Mouse (Mus musculus): ENCODE data around the gene Gm10665. TPM values are rescaled to one million over a fixed set of nuclear protein-coding genes. Genes with fewer than 3 reads are reported as not detected.
"Not testable (repeated sequence)": the region's sequence is repeated elsewhere in the genome, so short reads cannot be mapped to it uniquely, and the experiment has no call there.

The Gm10665 gene
- polyA plus RNA-seq (2012; fragmentation: generic; extraction: Trizol) = not detected

GRCm38 (mm10) chr7:22463975-22464374 lies at the start of gene Gm10665:
Gene Gm10665 (minus strand): TSS chr7:22464075.
- H3K79me2 ChIP-seq (ENCODE audit: control insufficient read depth, insufficient read depth); H3K4me2 ChIP-seq (ENCODE audit: low read depth); H3ac ChIP-seq (ENCODE audit: control insufficient read depth, insufficient read length); H3K36me3 ChIP-seq (ENCODE audit: control insufficient read depth, insufficient read depth); H3K4me3 ChIP-seq; H3K27me3 ChIP-seq (ENCODE audit: control insufficient read depth, insufficient read depth, insufficient read length): not testable (repeated sequence)

GRCm38 (mm10) chr7:22499578-22499977 lies 35.7 kb upstream of the Gm10665 start, which contains the start of gene Vmn1r151:
Gene Vmn1r151 (minus strand): TSS chr7:22499678.
- H3ac ChIP-seq (ENCODE audit: control insufficient read depth, insufficient read length); H3K36me3 ChIP-seq (ENCODE audit: control insufficient read depth, insufficient read depth); H3K4me3 ChIP-seq; H3K4me2 ChIP-seq (ENCODE audit: low read depth); H3K79me2 ChIP-seq (ENCODE audit: control insufficient read depth, insufficient read depth); H3K27me3 ChIP-seq (ENCODE audit: control insufficient read depth, insufficient read depth, insufficient read length): not testable (repeated sequence)

GRCm38 (mm10) chr7:22438129-22438528 lies 25.7 kb downstream of the Gm10665 start, which contains the start of gene Vmn1r149:
Gene Vmn1r149 (minus strand): TSS chr7:22438229.
- not testable (repeated sequence) for H3K4me2 ChIP-seq (ENCODE audit: low read depth); H3K36me3 ChIP-seq (ENCODE audit: control insufficient read depth, insufficient read depth); H3K27me3 ChIP-seq (ENCODE audit: control insufficient read depth, insufficient read depth, insufficient read length); H3ac ChIP-seq (ENCODE audit: control insufficient read depth, insufficient read length); H3K79me2 ChIP-seq (ENCODE audit: control insufficient read depth, insufficient read depth); H3K4me3 ChIP-seq

- H3K27me3 ChIP-seq (ENCODE audit: control insufficient read depth, insufficient read depth, insufficient read length); H3K4me2 ChIP-seq (ENCODE audit: low read depth); H3K79me2 ChIP-seq (ENCODE audit: control insufficient read depth, insufficient read depth); H3ac ChIP-seq (ENCODE audit: control insufficient read depth, insufficient read length); H3K36me3 ChIP-seq (ENCODE audit: control insufficient read depth, insufficient read depth); H3K4me3 ChIP-seq: not testable (repeated sequence)
Measured at GRCm38 (mm10) chr7:22413283-22413682, 50.6 kb downstream of the Gm10665 start, which contains the start of gene Vmn1r148. Gene Vmn1r148 (plus strand): TSS chr7:22413583.

Other genes starting within 250 kb of the Gm10665 start
- not detected for gene Gm8453, start 234.6 kb downstream of the Gm10665 start, polyA plus RNA-seq (2012; fragmentation: generic; extraction: Trizol)
- gene Gm4187, start 134.4 kb downstream of the Gm10665 start, polyA plus RNA-seq (2012; fragmentation: generic; extraction: Trizol) = not detected
- not detected for gene Gm8660, start 93.0 kb downstream of the Gm10665 start, polyA plus RNA-seq (2012; fragmentation: generic; extraction: Trizol)
- not detected for gene Vmn1r148, start 50.5 kb downstream of the Gm10665 start, polyA plus RNA-seq (2012; fragmentation: generic; extraction: Trizol)
- gene Vmn1r149, start 25.8 kb downstream of the Gm10665 start, polyA plus RNA-seq (2012; fragmentation: generic; extraction: Trizol) = not detected
- not detected for gene Vmn1r151, start 35.6 kb upstream of the Gm10665 start, polyA plus RNA-seq (2012; fragmentation: generic; extraction: Trizol)
- not detected for gene Vmn1r152, start 58.9 kb upstream of the Gm10665 start, polyA plus RNA-seq (2012; fragmentation: generic; extraction: Trizol)
- not detected for gene Gm8677, start 70.8 kb upstream of the Gm10665 start, polyA plus RNA-seq (2012; fragmentation: generic; extraction: Trizol)
- not detected for gene Gm4201, start 101.3 kb upstream of the Gm10665 start, polyA plus RNA-seq (2012; fragmentation: generic; extraction: Trizol)
- gene Gm4565, start 124.1 kb upstream of the Gm10665 start, polyA plus RNA-seq (2012; fragmentation: generic; extraction: Trizol) = not detected
- not detected for gene Vmn1r155, start 193.9 kb upstream of the Gm10665 start, polyA plus RNA-seq (2012; fragmentation: generic; extraction: Trizol)
- not detected for gene Gm8693, start 228.2 kb upstream of the Gm10665 start, polyA plus RNA-seq (2012; fragmentation: generic; extraction: Trizol)

Data from myocyte (in vitro differentiated cells).